Mouse (Mus musculus) hematopoietic stem cell, adult 5-6 weeks (primary cell): ENCODE results near the gene Ide. TPM values are rescaled to one million over a fixed set of nuclear protein-coding genes. Genes with fewer than 3 reads are reported as not detected.

Experiments used
- ATAC-seq, 2 experiments: fragments of 125-278 bp in 1 of 2; replicated peaks in 1 of 2; 2 replicates each; pipeline ENCODE4 v1.8.0; 2016 to 2017; ENCODE audit warnings: inconsistent platforms in 2 of 2, mild to moderate bottlenecking in 2 of 2, moderate number of reproducible peaks in 2 of 2, low read depth in 1 of 2, moderate TSS enrichment in 1 of 2; ENCODE audit not compliant: low FRiP score in 2 of 2, poor library complexity in 2 of 2, severe bottlenecking in 2 of 2, insufficient read depth in 1 of 2, low TSS enrichment in 1 of 2
- total RNA-seq: library from RNA; stranded (forward); fragments of 172-1452, 232-1000 nt; gene quantifications from 2 replicates; pipeline ENCODE4 v1.2.3, GENCODE M21; 2017

Ide gene
- total RNA-seq, 1 experiment from 2014 or later = 129 TPM

GRCm38 (mm10) chr19:37346258-37346657 lies 8.6 kb upstream of the Ide start:
- no peak for ATAC-seq

DNA sequence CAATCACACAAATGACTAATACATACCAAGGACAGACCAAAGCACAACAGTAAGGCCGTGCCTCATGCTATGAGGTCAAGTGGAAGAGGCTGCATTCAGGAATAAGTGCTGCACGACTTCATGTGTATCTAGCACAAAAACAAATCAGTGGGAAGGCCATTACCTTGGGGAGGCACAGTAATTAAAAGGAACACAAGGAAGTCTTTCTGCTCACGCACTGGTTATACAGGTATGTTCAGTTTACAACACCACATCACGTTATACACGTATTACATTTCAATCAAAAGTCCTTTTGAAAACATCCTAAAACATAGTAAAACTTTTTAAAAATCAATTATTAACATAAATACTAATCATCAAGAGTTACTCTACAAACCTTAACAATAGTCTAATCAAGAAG lies 6.2 kb upstream of the Ide start:
- ATAC-seq = no peak

DNA sequence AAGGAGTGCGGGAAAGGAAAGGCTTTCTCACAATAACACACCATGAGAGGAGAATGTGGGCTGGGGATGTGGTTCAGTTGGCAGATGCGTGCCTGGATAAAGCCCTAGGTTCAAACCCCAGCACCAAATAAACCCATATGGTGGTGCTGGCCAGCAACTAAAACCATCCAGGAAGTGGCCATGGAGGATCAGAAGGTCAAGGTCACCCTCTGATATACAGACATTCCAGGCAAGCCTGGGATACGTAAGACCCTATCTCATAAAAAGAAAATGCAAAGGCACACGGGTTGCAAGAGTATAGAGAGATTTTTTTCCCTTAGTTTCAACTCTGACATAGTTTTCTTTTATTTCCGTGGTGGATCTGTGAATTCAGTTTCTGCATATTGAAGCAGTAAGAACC lies 3.3 kb upstream of the Ide start:
- no peak for ATAC-seq

GRCm38 (mm10) chr19:37340495-37340894 lies 2.8 kb upstream of the Ide start:
- ATAC-seq = peak in 1 of 2 experiments; percentile 62; a peak in 2 of 4 replicates

DNA sequence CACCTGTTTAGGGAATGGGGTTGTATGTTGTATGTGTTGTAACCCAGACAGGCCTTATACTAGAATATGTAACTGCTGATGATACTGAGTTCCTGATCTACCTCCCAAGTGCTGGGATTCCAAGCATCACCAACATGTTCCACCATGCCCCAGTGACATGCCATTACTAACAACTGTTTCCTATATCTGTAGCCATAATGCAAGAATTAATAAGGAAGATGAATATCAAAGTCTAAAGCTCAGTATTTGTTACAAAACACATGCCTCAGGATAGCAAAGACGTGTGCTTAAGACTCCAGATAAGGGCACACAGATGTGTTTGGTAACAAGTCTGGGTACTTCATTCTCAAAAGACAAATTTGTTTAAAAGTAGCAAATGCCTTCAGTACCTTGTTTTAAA lies 2.3 kb downstream of the Ide start:
- no peak for ATAC-seq

DNA sequence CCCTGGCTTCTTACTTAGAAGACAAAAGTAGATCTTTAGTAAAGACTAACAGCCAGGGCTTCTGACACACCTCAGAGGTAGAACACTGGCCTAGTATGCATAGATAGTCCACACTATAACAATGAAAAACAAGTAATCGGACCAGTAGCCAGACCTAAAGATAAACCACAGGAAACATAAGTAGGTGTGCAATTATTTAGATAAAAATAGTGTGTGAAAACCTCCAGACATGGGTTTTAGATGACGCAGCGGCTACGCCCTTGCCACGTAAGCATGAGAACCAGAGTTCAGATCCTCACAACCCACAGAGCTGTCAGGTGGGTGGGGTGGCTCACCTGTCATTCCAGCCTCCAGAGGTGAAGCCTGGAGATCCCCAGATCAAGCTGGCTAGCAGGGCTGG lies 4.3 kb downstream of the Ide start:
- ATAC-seq = peak in 1 of 2 experiments; percentile 33; a peak in 1 of 4 replicates

DNA sequence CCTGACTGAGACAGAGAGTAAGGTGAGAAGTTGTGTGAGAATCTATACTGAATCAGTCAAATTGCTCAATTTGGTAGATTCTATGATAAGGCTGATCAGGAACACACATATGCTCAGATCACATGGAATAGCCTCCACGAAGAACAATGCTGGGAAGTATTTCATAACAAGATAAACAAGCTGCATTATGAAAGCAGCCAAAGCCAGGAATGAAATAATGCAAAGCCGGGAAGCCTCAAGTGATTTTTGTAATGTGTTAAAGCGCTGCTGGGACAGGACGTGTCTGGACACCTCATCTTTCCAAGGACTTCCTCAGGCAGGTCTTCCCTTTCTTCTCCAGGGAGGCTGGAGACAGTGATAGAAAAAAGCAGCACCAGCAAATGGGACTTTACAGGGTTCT lies 4.9 kb downstream of the Ide start:
- ATAC-seq = no peak

GRCm38 (mm10) chr19:37327216-37327615 lies 10.4 kb downstream of the Ide start:
- ATAC-seq = no peak

DNA sequence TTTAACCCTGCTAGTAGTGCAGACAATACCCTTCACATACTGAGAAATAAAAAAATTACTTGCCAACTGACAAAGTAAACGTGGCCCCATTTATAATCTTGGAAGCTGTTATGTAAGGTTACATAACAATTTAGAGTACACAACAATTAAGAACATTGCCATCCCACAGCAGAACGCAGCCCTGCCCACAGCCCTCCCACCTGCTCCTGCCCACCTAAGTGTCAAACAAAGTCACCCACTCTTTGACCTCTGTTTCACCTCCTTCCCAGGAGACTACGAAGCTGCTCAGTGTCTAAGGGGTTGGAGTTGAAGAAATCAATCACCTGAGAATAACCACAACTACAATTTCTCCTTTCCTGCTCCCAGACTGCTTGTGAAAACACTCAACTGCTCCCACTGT lies 14.1 kb downstream of the Ide start:
- peak; percentile 8 to 20; a peak in 1 of 4 replicates for ATAC-seq

DNA sequence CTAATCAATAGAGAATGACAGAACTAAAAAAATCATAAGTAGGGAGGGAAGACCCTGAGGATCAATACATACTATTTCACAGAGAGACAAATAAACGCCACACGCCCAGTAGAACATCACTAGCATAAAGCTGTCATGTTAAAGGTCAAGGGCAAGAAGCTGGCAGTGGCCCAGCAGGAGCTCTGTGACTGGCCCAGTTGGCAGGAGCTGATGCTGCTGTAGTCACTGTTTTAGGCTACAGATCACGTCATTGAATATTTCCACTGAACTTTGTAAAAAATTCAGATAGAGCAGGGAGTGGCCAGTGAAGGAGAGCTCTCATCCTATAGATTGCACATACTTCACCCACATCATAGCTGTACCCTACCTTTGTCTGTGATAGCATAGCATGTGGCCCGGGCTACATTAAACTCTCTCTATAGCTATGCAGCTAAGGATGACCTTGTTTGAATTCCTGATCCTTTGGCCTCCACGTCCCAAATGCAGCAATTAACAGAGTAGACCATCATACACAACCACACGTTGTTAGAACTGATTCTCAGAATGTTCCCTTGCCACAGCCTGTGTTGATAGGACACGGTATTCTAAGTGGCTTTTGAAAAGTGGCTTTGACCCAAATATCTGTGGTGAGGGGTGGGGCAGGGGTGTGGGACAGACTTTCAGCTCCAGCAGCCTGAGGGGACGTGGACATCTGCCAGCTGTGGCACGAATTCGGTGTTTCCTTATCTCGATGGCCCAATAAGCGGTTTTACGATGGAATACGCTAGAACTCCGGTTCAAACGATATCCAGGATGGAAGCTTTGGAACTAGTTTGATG lies 16.6 kb downstream of the Ide start:
- ATAC-seq = no peak

DNA sequence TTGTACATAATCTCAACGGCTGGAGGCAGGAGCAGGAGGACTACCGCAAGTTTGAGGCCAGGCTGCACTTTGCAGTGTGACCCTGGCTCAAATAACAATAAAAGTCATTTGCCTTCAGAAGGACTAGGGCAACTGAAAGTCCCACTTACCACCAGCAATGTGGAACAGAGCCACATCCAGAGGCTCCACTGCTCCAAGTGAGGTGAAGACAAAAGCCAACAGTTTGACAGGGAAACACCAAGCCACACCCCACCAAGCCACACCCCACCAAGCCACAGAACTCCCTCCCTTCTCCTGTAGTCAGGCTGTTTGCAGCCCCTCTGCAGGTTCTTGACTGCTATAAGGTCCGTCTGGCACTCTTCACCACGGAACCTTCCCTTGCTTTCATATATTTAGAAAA lies 20.3 kb downstream of the Ide start:
- ATAC-seq = no peak

GRCm38 (mm10) chr19:37315091-37315490 lies 22.6 kb downstream of the Ide start:
- no peak for ATAC-seq

GRCm38 (mm10) chr19:37311426-37311825 lies 26.2 kb downstream of the Ide start:
- ATAC-seq = no peak

GRCm38 (mm10) chr19:37310133-37310532 lies 27.5 kb downstream of the Ide start:
- no peak for ATAC-seq

DNA sequence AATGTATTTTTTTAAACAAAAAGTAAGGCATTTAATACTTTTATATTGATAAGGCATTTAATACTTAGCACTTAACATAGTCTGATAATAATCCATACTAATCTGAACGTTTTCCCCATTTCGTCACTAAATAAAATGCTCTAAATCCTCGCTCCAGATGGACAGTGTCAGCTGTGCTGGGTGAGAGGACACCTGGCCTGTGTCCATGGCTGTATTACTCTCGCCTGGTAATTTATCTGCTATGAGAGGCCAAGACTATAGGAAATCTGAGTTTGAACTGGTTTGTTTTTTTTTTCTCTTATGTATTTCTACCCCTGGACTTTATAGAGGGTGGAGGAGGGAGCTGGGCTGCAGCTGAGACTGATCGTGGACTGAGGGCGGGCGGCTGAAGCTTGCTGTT lies 28.7 kb downstream of the Ide start:
- no peak for ATAC-seq

- ATAC-seq = peak; percentile 29 to 44; a peak in 2 of 4 replicates
Measured at GRCm38 (mm10) chr19:37307826-37308545, 29.7 kb downstream of the Ide start.

GRCm38 (mm10) chr19:37306176-37306575 lies 31.5 kb downstream of the Ide start:
- no peak for ATAC-seq

- no peak for ATAC-seq
Measured at GRCm38 (mm10) chr19:37304866-37305265, 32.8 kb downstream of the Ide start.

DNA sequence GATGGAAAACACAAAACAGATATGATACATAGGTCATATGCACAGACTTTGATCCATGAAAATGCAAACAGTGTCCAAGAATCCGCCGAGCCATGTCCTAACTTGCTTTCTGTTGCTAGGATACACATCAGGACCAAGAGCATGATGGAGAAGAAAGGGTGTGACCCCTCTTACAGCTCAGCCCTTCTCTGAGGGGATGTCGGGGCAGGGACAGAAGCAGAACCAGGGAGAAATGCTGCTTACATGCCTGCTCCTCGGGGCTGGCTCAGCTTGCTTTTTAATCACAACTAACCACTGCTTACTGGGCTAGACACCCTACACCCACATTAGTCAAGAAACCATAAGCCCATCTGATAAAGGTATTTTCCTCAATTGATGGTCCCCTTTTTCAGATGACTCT lies 33.6 kb downstream of the Ide start:
- no peak for ATAC-seq
